Mouse (Mus musculus): ENCODE data around the gene Chrne.

- TF ChIP-seq CTCF (IDR thresholded peaks at IDR 0.05) (no peak), EP300 (IDR thresholded peaks at IDR 0.05; ENCODE audit: insufficient read depth, low read depth, low read length) (no peak)
Measured at GRCm38 (mm10) chr11:70668335-70668770, 49.3 kb upstream of the Chrne start.
